Mouse (Mus musculus): ENCODE data around the gene Nmrk2.

DNA sequence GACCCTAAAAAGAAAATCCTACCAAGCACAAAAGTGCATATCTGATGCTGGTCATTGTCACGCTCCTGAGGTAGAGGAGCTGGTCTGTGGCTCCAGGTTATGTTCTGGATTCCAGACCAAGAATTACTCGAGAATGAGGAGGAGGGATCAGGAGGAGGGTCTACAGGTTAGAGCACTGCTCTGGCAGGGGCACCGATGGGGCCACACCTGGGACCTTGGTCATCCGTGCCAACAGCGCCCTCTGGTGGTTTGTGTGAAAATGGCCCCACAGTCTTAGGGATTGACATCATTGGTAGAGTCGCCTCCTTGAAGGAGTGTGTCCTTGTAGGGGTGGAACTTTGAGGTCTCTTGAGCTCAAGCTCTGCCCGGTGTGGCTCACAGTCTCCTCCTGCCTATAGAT lies 16.1 kb upstream of the Nmrk2 start:
- TF ChIP-seq CTCF (IDR thresholded peaks at IDR 0.05; ENCODE audit: low read depth) (peak; percentile 92), EP300 (IDR thresholded peaks at IDR 0.05; ENCODE audit: low read depth) (no peak)
